Mouse (Mus musculus) lung, embryonic 15.5 days (tissue): ENCODE data around the gene Piezo1. TPM values are rescaled to one million over a fixed set of nuclear protein-coding genes. Genes with fewer than 3 reads are reported as not detected.

ENCODE experiments used
- ATAC-seq: fragments of 200-750 bp; cut with Nextera tagmentation; 2 replicates; pipeline ENCODE4 v1.8.0; 2017; ENCODE audit warnings: moderate number of reproducible peaks, borderline replicate concordance; ENCODE audit not compliant: low FRiP score, low TSS enrichment; ENCODE audit errors: extremely low read depth
- H3K27ac ChIP-seq: fragments of 300-500 bp; sonication (generic); 2 replicates; pipeline ENCODE4 v1.5.1; 2015; ENCODE audit warnings: moderate library complexity, mild to moderate bottlenecking, inconsistent platforms
- H3K27me3 ChIP-seq: fragments of 300-500 bp; sonication (generic); 2 replicates; pipeline ENCODE4 v1.6.1; 2015; ENCODE audit warnings: inconsistent platforms
- H3K36me3 ChIP-seq: fragments of 300-500 bp; sonication (generic); 2 replicates; pipeline ENCODE4 v1.6.1; 2015; ENCODE audit warnings: inconsistent platforms
- H3K4me1 ChIP-seq: fragments of 300-500 bp; sonication (generic); 2 replicates; pipeline ENCODE4 v1.6.1; 2015; ENCODE audit warnings: inconsistent platforms
- H3K4me2 ChIP-seq: fragments of 300-500 bp; sonication (generic); 2 replicates; pipeline ENCODE4 v1.6.1; 2015; ENCODE audit warnings: inconsistent platforms, mild to moderate bottlenecking, moderate library complexity
- H3K4me3 ChIP-seq: fragments of 300-500 bp; sonication (generic); 2 replicates; pipeline ENCODE4 v1.5.1; 2015; ENCODE audit warnings: mild to moderate bottlenecking, inconsistent platforms
- H3K9ac ChIP-seq: fragments of 300-500 bp; sonication (generic); 2 replicates; pipeline ENCODE4 v1.6.1; 2015; ENCODE audit warnings: inconsistent platforms
- H3K9me3 ChIP-seq: fragments of 300-500 bp; sonication (generic); 2 replicates; pipeline ENCODE4 v1.6.1; 2016; ENCODE audit warnings: inconsistent platforms
- WGBS: fragments of 180-500 bp; shearing (Covaris S2); methylation state at CpG from one replicate; pipeline ENCODE4 v1.1.7; 2015; 5-methylcytosine and 5-hydroxymethylcytosine counted together
- polyA plus RNA-seq: library from polyadenylated mRNA; unstranded; fragments of >200 nt; fragmentation: Nextera tagmentation; extraction: Ambion mirVana; gene quantifications from 2 replicates; pipeline ENCODE4 v1.2.1, GENCODE M21; 2015

Gene Piezo1
- 18.7 and 23.4 TPM in 2 replicates for polyA plus RNA-seq

DNA sequence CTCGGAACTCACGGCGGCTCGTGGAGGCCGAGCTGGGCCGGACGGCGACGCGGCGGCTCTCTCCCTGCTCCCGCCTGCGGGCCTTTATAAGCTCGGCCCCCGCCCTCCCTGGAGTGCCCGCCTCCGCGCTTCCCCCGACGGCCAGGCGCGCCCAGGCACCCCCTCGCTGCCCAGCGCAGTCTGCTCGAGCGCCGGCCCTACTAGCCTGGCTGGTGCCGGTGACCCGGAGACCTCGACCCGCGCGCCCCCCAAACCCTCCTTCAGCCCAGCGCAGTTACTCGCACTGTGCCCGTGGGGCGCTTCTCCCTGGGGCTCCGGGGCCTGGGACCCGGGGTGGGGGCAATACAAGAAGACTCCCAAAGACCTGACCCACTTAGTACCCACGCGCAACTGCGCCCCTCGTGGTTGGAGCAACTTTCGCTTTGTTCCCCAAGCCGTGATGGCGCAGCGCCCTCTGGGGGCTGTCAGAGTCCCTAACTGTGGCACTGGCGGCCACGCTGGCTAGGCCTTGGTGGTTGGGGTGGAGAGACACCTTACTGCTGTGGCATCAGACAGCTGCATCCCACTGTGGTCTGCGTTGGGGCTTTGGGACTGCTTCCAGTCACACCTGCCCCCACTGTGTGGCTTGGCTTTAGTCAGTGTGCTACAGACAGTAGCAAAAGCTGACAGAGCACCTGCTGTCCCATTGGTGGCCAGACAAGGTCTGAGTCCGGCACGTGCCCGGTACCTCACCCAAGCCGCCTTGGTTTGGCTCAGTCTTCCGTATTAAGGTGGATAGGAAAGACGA lies at the start of gene Piezo1:
Piezo1 (minus strand) TSS at position 65 of the 787 bp plus-strand sequence.
- H3K27me3 ChIP-seq = no peaks in the 10 kb centered on the region
- WGBS = 9% methylated on average over 53 of the region's 56 CpGs

DNA sequence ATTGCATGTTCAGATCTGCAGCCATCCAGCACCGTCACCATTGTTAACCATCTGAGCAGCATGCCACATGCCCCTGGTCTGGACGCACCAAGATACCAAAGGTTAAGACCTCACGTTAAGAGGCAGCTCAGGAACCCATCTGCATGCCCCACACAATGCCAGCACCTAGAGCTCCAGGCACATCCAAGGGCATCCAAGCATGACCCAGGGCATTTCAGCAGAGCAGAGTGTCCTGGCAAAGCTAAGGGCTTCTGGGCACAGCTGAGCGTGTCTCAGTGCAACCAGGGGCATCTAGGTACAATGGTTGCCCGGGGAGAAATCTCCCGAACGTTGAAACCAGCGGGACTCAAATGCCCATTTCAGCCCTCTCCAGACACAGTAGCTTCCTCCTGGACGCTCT lies 49.5 kb upstream of the Piezo1 start:
- ATAC-seq = no peak

More for the DNA sequence above, at the start of gene Piezo1:
- Histone ChIP-seq H3K4me2 (peak within 1 kb of the TSS; percentile 76), H3K9me3 (no peaks in the 10 kb centered on the region), H3K9ac (peak within 1 kb of the TSS; percentile 91), H3K27ac (peak within 1 kb of the TSS; percentile 94), H3K4me1 (peaks cover 47% of the 10 kb centered on the region), H3K4me3 (peak within 1 kb of the TSS; percentile 89), H3K36me3 (no peaks in the 10 kb centered on the region)
- peak; percentile 87 for ATAC-seq

GRCm38 (mm10) chr8:122596031-122596430 lies 44.9 kb upstream of the Piezo1 start:
- no peak for ATAC-seq
- Histone ChIP-seq H3K27me3 (no peaks in the 10 kb centered on the region), H3K4me1 (no peaks in the 10 kb centered on the region), H3K4me2 (no peak overlapping the region), H3K36me3 (0 out of 2 replicates have a peak, but pooled peaks cover 3% of the 10 kb centered on the region), H3K4me3 (no peak overlapping the region), H3K27ac (no peak overlapping the region), H3K9me3 (no peaks in the 10 kb centered on the region), H3K9ac (no peak overlapping the region)
- WGBS = 37% methylated on average over 4 of the region's 4 CpGs

More for the DNA sequence above, 49.5 kb upstream of the Piezo1 start:
- H3K4me3 ChIP-seq = no peak overlapping the region
- H3K9me3 ChIP-seq = no peaks in the 10 kb centered on the region
- H3K9ac ChIP-seq = no peak overlapping the region
- H3K27me3 ChIP-seq = no peaks in the 10 kb centered on the region
- H3K27ac ChIP-seq = no peak overlapping the region
- 0 out of 2 replicates have a peak, but pooled peaks cover 3% of the 10 kb centered on the region for H3K36me3 ChIP-seq
- 92% methylated on average over 9 of the region's 9 CpGs for WGBS
- H3K4me2 ChIP-seq = no peak overlapping the region
- H3K4me1 ChIP-seq = no peaks in the 10 kb centered on the region

GRCm38 (mm10) chr8:122593783-122594507 lies 42.8 kb upstream of the Piezo1 start:
- no peak overlapping the region for H3K4me3 ChIP-seq
- no peak overlapping the region for H3K4me2 ChIP-seq
- no peaks in the 10 kb centered on the region for H3K9me3 ChIP-seq
- no peak for ATAC-seq
- no peak overlapping the region for H3K27ac ChIP-seq
- 0 out of 2 replicates have a peak, but pooled peaks cover 3% of the 10 kb centered on the region for H3K36me3 ChIP-seq
- no peaks in the 10 kb centered on the region for H3K27me3 ChIP-seq
- WGBS = 73% methylated on average over 19 of the region's 19 CpGs
- H3K4me1 ChIP-seq = no peaks in the 10 kb centered on the region
- H3K9ac ChIP-seq = no peak overlapping the region

- Histone ChIP-seq H3K9me3 (no peaks in the 10 kb centered on the region), H3K4me2 (no peak overlapping the region), H3K27ac (no peak overlapping the region), H3K4me1 (no peaks in the 10 kb centered on the region), H3K27me3 (no peaks in the 10 kb centered on the region), H3K9ac (no peak overlapping the region), H3K4me3 (no peak overlapping the region), H3K36me3 (no peaks in the 10 kb centered on the region)
- 59% methylated on average over 12 of the region's 12 CpGs for WGBS
- ATAC-seq = no peak
These were observed 42.1 kb upstream of the Piezo1 start for GRCm38 (mm10) chr8:122593240-122593639.

GRCm38 (mm10) chr8:122586749-122587148 lies 35.6 kb upstream of the Piezo1 start:
- 85% methylated on average over 9 of the region's 10 CpGs for WGBS
- ATAC-seq = no peak
- Histone ChIP-seq H3K27me3 (no peaks in the 10 kb centered on the region), H3K27ac (no peak overlapping the region), H3K4me1 (no peaks in the 10 kb centered on the region), H3K4me2 (no peak overlapping the region), H3K9me3 (no peaks in the 10 kb centered on the region), H3K9ac (no peak overlapping the region), H3K4me3 (no peak overlapping the region), H3K36me3 (no peaks in the 10 kb centered on the region)

GRCm38 (mm10) chr8:122586171-122586570 lies 35.0 kb upstream of the Piezo1 start:
- Histone ChIP-seq H3K4me1 (no peaks in the 10 kb centered on the region), H3K9me3 (no peaks in the 10 kb centered on the region), H3K36me3 (no peaks in the 10 kb centered on the region), H3K9ac (no peak overlapping the region), H3K4me3 (no peak overlapping the region), H3K27me3 (no peaks in the 10 kb centered on the region), H3K27ac (no peak overlapping the region), H3K4me2 (no peak overlapping the region)
- WGBS = 73% methylated on average over 7 of the region's 7 CpGs
- no peak for ATAC-seq

- H3K27ac ChIP-seq = no peak overlapping the region
- no peak overlapping the region for H3K9ac ChIP-seq
- 0 out of 2 replicates have a peak, but pooled peaks cover 2% of the 10 kb centered on the region for H3K4me1 ChIP-seq
- no peaks in the 10 kb centered on the region for H3K9me3 ChIP-seq
- ATAC-seq = no peak
- H3K4me2 ChIP-seq = no peak overlapping the region
- no peak overlapping the region for H3K4me3 ChIP-seq
- WGBS = 37% methylated on average over 14 of the region's 14 CpGs
- no peaks in the 10 kb centered on the region for H3K27me3 ChIP-seq
- no peaks in the 10 kb centered on the region for H3K36me3 ChIP-seq
These were observed 34.3 kb upstream of the Piezo1 start for GRCm38 (mm10) chr8:122585411-122585891.

- ATAC-seq = no peak
- H3K4me3 ChIP-seq = no peak overlapping the region
- H3K4me2 ChIP-seq = no peak overlapping the region
- WGBS = 84% methylated on average over 9 of the region's 9 CpGs
- no peak overlapping the region for H3K9ac ChIP-seq
- no peaks in the 10 kb centered on the region for H3K9me3 ChIP-seq
- no peaks in the 10 kb centered on the region for H3K36me3 ChIP-seq
- H3K4me1 ChIP-seq = peaks cover 5% of the 10 kb centered on the region; the same call in 1 of the 2 replicates
- H3K27me3 ChIP-seq = no peaks in the 10 kb centered on the region
- no peak overlapping the region for H3K27ac ChIP-seq
These were observed 33.9 kb upstream of the Piezo1 start for GRCm38 (mm10) chr8:122584981-122585380.

DNA sequence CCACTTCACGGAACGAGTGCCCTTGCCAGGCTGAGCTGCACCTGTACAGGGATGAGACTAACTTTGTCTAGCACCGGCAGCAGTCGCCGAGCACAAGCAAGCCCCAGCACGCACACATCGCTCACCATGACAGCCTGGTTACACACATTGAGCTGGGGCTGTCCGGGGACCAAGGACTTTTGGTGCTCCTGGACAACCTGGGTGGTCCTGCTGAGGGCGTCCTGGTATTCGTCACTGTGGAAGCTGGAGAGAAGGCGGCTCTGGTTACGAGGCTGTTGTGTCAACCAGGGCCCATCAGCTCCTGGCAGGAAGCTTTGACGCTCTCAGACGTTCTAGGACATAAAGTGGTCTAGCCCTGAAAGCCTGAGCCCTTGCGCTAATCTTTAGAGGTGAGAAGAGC lies 29.8 kb upstream of the Piezo1 start:
- Histone ChIP-seq H3K4me3 (no peak overlapping the region), H3K9ac (no peak overlapping the region), H3K27me3 (no peaks in the 10 kb centered on the region), H3K27ac (no peak overlapping the region), H3K9me3 (no peaks in the 10 kb centered on the region), H3K36me3 (no peaks in the 10 kb centered on the region), H3K4me2 (no peak overlapping the region), H3K4me1 (peaks cover 21% of the 10 kb centered on the region)
- WGBS = 18% methylated on average over 13 of the region's 15 CpGs
- no peak for ATAC-seq

- H3K36me3 ChIP-seq = no peaks in the 10 kb centered on the region
- H3K9me3 ChIP-seq = no peaks in the 10 kb centered on the region
- H3K4me1 ChIP-seq = peaks cover 37% of the 10 kb centered on the region
- H3K4me3 ChIP-seq = no peak overlapping the region
- 35% methylated on average over 7 of the region's 7 CpGs for WGBS
- no peak overlapping the region for H3K4me2 ChIP-seq
- H3K27ac ChIP-seq = peak overlapping the region; percentile 51; the same call in 1 of the 2 replicates
- no peak for ATAC-seq
- H3K9ac ChIP-seq = no peak overlapping the region
- H3K27me3 ChIP-seq = no peaks in the 10 kb centered on the region
These were observed 28.1 kb upstream of the Piezo1 start for GRCm38 (mm10) chr8:122579196-122579595.

- peak overlapping the region; percentile 90 for H3K4me2 ChIP-seq
- no peaks in the 10 kb centered on the region for H3K9me3 ChIP-seq
- H3K4me1 ChIP-seq = peaks cover 37% of the 10 kb centered on the region
- H3K36me3 ChIP-seq = peaks cover 16% of the 10 kb centered on the region
- WGBS = 20% methylated on average over 10 of the region's 10 CpGs
- H3K9ac ChIP-seq = 0 out of 2 replicates have a peak overlapping the region, but pooled peaks have one; percentile 65
- no peaks in the 10 kb centered on the region for H3K27me3 ChIP-seq
- H3K4me3 ChIP-seq = peak overlapping the region; percentile 70
- H3K27ac ChIP-seq = peak overlapping the region; percentile 32; the same call in 1 of the 2 replicates
- ATAC-seq = peak; percentile 3; the same call in 1 of the 2 replicates
These were observed 26.0 kb upstream of the Piezo1 start for GRCm38 (mm10) chr8:122577116-122577515.
